Mouse (Mus musculus): ENCODE data around the gene Elp4. TPM values are rescaled to one million over a fixed set of nuclear protein-coding genes. Genes with fewer than 3 reads are reported as not detected.
A peak's percentile ranks its signal among the peaks of the same experiment; 100 is the strongest.

Elp4 gene
- total RNA-seq, 2 experiments from 2014 or later: 16.0 to 16.4 TPM

DNA sequence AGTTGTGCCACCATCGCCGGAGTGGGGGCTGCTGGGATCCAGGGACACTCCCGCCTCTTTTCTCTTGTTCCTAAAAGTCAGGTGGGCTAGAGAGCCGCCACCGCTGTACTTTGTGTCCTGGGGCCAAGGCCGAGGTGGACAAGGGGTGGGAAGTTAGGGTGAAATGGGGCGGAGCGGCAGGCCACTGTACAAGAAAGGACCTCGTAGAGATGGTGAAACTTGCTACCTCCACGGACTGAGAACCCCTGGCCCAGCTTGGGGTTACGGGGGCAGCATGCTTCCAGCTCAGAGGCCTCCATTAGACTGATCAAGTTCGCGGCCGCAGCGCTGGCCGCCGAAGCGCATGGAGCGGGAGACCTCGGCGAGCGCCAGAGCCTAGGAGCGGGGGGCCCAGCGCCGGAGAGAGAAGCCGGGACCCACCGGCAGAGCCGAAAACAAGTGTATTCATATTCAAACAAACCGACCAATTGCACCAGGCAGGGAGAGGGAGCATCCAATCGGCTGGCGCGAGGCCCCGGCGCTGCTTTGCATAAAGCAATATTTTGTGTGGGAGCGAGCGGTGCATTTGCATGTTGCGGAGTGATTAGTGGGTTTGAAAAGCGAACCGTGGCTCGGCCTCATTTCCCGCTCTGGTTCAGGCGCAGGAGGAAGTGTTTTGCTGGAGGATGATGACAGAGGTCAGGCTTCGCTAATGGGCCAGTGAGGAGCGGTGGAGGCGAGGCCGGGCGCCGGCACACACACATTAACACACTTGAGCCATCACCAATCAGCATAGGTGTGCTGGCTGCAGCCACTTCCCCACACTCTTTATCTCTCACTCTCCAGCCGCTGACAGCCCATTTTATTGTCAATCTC lies 229.3 kb downstream of the Elp4 start:
- DNase-seq (ENCODE audit: low spot score in 2 of 2): peak; percentile 67 to 73
- intact Hi-C loops (cut with DNase I): loop anchor here (5.0 kb wide), 1 partner anchor 543 kb away; no protein-coding TSS in a partner anchor

DNA sequence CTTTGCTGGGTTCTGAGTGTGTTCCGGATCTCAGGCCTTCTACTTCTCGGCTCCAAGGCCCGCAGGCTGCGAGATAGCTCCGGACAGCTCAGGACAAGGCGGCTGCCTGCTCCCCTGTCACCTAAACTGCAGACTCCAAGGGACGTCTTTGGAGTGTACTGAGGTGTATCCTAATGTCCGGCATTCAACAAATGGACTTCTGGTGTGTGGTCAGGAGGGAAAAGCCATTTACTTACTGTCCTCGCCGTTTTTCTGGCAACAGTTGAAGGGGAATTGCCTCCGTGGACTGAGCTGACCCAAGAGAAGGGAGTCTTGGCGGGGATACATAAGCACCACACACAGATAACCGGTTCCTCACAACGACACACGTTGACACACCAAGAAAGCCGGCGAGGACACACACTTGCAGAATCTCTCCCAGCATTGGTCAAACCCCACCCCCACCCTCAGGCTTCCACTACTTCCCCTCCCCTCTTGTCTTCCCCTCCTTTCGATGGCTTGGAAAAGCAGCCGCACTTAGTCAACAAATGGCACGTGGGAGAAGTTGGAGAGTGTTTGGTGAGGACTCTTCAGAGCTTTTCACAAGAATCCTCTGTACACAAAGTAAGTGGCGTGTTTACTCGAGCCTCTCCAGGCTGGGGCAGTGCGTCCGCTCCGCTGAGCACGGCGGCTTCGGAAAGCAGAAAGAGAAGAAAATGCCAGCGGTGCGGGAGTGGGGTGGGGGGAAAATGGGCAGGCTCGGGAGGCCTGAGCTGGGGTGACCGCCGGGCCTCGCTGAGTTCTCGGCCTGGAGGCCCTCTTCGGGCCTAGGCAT lies 230.1 kb downstream of the Elp4 start:
- peak in 1 of 2 experiments; percentile 8 for DNase-seq (ENCODE audit: low spot score in 2 of 2)
- intact Hi-C loops (cut with DNase I): no loop called here

- intact Hi-C loops (cut with DNase I): no loop called here
- peak in 1 of 2 experiments; percentile 4 for DNase-seq (ENCODE audit: low spot score in 2 of 2)
These were observed 230.7 kb downstream of the Elp4 start for GRCm38 (mm10) chr2:105673631-105674060.

DNA sequence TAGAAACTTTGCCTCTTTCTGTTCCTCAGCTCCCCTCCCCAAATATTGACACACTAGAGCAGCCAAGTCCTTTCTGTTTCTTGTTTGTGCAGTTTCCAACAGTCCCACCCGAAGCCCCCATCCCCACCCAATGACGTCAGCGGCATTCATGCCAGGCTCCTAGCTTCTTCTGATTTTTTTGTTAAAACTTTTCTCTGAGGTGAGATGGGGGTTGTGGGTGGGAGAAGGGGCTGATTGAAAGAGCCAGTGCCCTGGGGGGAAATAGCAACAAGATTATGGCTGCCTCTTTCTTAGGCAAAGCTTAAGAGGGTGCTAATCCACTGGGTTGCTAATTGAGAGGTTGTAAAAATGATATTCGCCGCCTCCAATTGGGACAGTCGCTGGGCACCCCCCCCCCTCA lies 231.3 kb downstream of the Elp4 start:
- intact Hi-C loops (cut with DNase I): no loop called here
- no peak for DNase-seq (ENCODE audit: low spot score in 2 of 2)

GRCm38 (mm10) chr2:105672596-105672960 lies 231.8 kb downstream of the Elp4 start:
- intact Hi-C loops (cut with DNase I): no loop called here

DNA sequence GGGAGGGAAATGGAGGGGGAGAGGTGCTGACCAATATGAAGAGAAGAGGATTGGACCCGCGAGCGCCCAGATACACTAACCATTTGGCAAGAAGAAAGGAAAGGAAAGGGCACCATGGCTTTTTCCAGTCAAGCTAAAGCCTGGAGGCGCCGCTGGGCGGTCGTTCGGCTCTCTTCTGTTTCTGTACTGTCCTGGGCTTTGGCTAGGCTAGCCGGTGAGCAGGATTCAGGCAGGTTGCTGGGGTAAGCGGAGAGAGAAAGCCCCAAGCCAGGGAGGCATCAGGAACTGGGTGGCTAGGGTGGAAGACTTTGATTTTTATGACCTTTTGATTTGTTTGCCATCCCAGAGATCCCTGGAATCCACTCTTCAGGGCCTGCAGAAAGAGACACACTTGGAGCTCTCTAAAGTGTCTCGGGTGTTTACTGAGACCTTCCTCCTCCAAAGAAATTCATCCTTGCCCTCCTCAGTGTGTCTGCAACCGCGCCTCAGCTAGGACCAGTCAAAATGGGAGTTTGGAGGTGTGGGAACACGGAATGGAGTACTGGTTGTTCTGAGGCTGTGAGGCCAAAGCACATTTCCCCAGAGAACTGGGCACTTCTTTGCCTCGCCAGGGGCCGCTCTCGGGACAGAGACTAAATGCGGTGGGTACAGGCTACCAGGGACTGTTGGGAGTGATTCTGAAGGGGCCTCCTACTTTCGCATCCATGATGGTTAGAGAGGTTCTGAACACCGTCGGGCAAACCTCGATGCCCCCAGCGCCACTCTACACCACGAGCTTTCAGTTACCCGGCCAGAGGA lies 232.4 kb downstream of the Elp4 start:
- intact Hi-C loops (cut with DNase I): no loop called here
- DNase-seq (ENCODE audit: low spot score in 2 of 2): no peak

More at GRCm38 (mm10) chr2:105672596-105672960, 231.8 kb downstream of the Elp4 start:
- DNase-seq (ENCODE audit: low spot score in 2 of 2): no peak

- intact Hi-C loops (cut with DNase I): no loop called here
- no peak for DNase-seq (ENCODE audit: low spot score in 2 of 2)
These were observed 233.1 kb downstream of the Elp4 start for GRCm38 (mm10) chr2:105671116-105671797.

- no peak for DNase-seq (ENCODE audit: low spot score in 2 of 2)
These were observed 233.7 kb downstream of the Elp4 start for GRCm38 (mm10) chr2:105670731-105671095.

DNA sequence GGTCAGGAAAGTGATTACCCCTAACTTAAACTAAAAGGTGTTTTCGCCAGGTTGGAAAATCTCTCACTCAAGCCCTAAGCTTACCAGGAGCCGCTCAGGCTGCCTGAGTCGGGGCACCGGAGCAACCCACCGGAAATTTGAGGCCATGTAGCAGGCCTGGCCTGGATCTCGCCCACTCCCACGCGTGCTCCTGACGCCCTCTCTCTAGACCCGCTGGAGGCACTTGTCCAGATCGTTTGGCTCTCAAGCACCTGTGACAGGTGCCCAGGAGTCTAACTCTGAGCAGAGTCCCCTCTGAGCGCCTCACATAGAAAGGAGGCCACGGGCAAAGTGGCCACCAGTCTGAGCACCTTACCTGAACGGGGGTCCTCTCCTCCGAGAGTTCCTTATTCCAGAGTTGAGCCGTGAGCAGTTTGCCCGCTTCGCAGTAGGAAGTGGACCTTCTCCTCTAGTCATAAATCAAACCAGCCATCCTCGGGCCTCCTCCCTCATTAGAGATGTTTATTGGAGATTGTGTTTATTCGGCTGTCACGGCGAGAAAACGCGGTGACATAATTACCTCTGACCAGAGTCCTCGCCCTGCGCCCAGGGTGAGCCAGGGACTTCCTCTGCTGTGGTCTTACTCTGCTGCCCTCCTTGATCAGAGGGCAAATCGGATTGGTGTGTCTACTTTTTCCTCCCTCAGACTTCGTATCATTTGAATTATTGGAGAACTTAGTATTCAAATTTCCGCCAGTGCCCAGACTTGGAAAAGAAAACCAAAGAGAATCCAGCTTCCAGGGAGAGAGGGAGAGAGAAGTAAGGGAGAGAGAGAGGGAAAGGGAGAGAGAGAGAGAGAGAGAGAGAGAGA lies 234.3 kb downstream of the Elp4 start:
- intact Hi-C loops (cut with DNase I): no loop called here
- no peak for DNase-seq (ENCODE audit: low spot score in 2 of 2)

More at GRCm38 (mm10) chr2:105670731-105671095, 233.7 kb downstream of the Elp4 start:
- intact Hi-C loops (cut with DNase I): no loop called here

DNA sequence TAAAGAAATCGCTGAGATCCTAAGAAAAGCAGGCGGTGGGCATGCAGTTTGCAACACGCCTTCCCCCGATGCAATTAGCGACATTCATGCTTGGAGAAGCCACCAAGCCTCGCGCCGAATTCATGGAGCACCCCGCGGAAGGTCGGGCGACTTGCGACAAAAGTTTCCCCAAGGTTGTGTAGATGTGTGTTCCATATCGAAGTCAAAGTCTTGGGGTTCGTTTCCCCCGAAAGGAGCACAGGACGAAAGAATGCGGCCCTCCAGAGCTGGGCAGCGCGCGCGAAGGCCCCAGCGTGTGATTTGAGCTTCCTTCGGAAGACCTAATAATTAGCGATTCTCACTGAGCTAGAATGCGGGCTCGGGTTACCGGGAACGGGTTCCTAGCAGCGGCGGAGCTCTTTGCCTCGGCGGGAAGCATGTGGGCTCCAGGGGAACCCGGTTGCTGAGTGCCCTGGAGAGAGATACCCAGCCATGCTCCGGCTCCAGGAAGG lies 234.9 kb downstream of the Elp4 start:
- intact Hi-C loops (cut with DNase I): no loop called here
- DNase-seq (ENCODE audit: low spot score in 2 of 2): peak in 1 of 2 experiments; percentile 10

GRCm38 (mm10) chr2:105668271-105669270 lies 235.8 kb downstream of the Elp4 start, which contains the start of gene Pax6:
Gene Pax6, plus strand, starts transcription at chr2:105668900.
- peak in 1 of 2 experiments; percentile 4 for DNase-seq (ENCODE audit: low spot score in 2 of 2)
- intact Hi-C loops (cut with DNase I): no loop called here

DNA sequence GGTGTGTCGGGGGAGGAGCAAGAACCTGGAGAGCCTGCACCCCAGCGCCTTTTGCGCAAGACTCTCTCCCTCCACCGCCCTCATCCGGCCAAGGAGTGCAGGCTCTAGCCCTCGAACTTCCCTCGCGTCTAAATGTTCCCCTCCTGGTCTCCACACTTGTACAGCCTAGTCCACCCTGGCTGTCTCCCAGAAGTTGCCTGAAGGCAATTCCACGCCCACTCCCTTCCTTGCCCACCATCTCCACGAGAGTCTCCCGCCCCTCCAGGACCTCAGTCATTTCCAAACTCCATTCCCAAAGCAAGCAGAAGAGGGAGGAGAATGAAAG lies 236.8 kb downstream of the Elp4 start:
- intact Hi-C loops (cut with DNase I): no loop called here

DNA sequence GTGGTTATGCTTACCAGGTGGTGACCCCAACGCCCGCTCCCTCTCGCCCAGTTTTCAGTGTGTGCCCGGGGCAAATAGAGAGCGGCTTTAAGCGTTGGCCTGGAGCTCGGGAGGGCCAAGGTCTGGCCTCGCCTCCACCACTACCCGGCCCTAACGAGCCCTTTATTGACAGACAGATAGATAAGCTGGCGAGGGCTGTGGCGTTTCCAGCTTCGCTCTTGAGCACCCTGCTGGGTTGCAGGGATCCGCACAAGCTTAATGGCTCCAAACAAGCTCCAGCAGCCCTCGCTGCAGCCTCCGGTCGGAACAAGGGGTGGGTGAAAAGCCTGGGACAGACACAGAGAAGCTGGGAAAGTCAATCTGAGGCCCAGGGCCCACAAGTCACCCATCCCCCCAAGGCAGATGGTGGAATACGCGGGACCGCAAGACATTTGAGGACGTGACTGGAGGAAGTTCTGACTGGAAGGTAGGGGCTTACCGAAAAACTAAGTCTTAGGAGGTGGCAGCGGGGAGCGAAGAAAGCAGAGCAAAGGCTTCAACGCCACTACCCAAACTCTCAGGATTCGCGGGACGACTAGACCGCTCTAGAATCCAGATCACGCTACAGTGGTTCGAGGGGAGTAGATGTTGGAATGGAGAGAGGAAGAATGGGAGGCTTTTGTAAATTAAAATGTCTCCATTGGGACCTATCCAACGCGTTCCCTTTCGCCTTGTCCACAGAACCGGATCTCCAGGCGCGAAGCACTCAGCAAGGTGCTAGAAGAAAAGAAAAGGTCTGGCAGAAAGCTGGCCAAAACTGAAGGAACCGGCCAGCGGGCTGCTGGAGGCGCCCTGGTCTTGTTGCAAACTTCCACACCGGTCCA lies 237.4 kb downstream of the Elp4 start:
- intact Hi-C loops (cut with DNase I): no loop called here
- no peak for DNase-seq (ENCODE audit: low spot score in 2 of 2)

More for the DNA sequence above, 236.8 kb downstream of the Elp4 start:
- DNase-seq (ENCODE audit: low spot score in 2 of 2): no peak

- no peak for DNase-seq (ENCODE audit: low spot score in 2 of 2)
- intact Hi-C loops (cut with DNase I): no loop called here
These were observed 238.0 kb downstream of the Elp4 start for GRCm38 (mm10) chr2:105666331-105666730.

DNA sequence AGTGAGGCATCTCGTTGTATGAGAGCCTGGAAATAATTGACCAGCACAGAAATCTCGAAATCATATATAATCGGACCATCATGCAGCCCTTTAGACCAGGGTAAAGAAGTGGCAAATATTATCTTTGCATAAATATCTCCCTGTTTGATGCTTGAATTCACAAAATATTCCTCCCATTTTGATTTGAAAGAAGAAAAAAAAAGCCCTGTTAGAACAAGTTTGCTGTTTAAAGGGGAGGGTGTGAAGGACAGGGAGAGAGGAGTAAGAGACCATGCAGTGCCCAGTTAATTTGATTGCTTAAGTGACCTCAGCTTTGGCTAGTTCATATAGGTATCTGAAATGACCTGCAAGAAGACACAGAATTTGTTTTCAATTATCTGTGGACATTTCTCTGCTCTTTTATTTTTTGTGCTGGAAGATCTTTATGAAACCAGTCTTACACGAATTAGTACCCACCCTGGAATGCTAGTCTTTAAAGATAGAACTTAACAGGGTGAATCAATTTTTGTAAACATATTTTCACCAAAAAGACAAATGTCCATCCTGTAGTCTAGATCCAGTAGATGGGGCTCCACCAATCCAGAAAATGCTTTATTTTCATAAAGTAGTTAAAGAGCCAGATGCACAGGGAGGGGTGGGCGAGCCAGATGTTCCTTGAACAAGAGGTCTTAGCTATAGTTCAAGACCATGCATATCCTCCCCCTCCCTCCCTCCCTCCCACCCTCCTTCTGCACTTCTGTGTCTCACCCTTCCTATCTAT lies 238.7 kb downstream of the Elp4 start:
- intact Hi-C loops (cut with DNase I): no loop called here
- DNase-seq (ENCODE audit: low spot score in 2 of 2): no peak
